Mouse (Mus musculus) A20 (cell line): Measurements from ENCODE around the gene Mrps21.
A peak's percentile ranks its signal among the peaks of the same experiment; 100 is the strongest.
"Not testable (repeated sequence)": the region's sequence is repeated elsewhere in the genome, so short reads cannot be mapped to it uniquely, and the experiment has no call there.

Experiments used
- DNase-seq: peaks from one replicate; pipeline ENCODE4 v3.0.0-alpha.2; 2011; ENCODE audit warnings: low read depth, low spot score

The Mrps21 gene

GRCm38 (mm10) chr3:95871392-95871867, at the start of gene Mrps21:
TSS of gene Mrps21 (minus strand) at chr3:95871519.
- peak; percentile 95 for DNase-seq

DNA sequence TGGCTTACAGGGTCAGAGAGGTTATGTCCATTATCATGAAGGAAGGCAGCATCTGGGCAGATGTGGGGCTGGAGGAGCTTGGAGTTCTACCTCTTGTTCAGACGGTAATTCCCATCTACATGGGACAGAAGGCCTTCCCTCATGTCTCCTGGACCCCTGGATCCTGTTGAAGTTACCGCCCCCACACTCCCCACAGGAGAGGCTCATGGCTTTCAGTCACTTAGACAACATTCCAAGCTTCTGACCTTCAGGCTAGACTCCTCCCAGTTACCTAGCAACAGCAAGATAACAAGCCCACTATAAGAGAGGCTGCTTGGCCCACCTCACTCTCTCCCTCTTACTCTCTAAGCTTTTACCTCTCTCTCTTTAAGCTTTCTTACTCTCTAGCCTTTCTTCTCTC, 49.2 kb upstream of the Mrps21 start:
- DNase-seq = not testable (repeated sequence)

- no peak for DNase-seq
These were observed 45.4 kb upstream of the Mrps21 start for GRCm38 (mm10) chr3:95916760-95917159.

DNA sequence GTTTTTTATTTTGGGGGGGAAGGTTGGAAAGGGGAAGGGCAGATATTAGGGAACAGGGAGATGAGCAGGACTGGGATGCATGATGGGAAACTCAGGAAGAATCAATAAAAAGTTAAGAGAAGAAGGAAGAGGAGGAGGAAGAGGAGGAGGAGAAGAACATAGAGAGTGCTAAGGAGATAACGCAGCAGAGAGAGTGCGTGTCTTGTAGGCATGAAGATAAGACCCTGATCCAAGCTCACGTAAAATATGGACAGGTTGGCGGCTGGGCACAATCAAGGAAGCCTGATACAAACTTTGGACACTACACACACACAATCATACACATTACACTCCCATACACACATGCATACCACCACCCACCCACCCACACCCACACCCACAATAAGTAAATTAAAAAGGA, 43.4 kb upstream of the Mrps21 start:
- no peak for DNase-seq

DNA sequence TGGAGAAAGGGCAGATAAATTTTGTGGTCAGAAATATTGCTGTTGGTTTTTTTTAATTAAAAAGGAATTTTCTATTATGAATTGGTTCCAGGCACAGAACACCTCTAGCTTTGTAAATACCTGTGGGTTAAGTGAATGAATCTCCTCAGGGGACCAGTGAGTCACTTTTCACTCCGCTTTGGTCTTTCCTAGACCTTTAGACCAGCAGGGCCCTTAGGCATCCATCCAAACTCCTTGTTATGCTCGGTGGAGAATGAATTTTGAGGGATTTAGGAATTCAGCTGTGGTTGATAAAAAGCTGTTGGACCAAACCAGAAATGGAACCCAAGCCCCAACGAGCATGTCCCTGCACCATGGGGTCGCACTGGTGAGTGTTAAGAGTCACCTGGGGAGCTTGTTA, 36.3 kb upstream of the Mrps21 start:
- no peak for DNase-seq

DNA sequence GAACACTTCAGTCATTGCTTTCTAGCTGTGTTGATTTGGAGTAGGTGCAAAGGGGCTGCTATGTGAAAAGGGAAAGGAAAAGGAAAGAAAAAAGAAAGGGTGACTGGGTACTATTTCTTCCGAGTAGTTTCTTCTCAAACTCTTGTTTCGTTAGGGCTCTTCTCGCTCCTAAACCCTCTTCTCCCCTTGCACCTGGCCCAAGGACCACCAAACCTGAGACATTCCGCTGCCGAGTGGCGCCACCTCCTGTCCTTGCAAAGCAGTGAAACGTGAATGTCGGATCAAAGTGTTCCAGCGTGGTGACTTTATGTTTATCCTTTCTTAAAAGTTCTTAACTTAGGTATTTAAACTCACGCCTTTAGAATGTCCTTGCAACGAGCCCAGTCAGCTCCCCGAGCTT, 35.5 kb upstream of the Mrps21 start:
- DNase-seq = peak; percentile 83

- peak; percentile 53 for DNase-seq
These were observed 34.7 kb upstream of the Mrps21 start for GRCm38 (mm10) chr3:95905940-95906492.

- no peak for DNase-seq
These were observed 34.0 kb upstream of the Mrps21 start for GRCm38 (mm10) chr3:95905146-95905939.

- no peak for DNase-seq
These were observed 33.2 kb upstream of the Mrps21 start, which contains the start of gene Car14 for GRCm38 (mm10) chr3:95904568-95904967. TSS of gene Car14 (minus strand) at chr3:95904691.

DNA sequence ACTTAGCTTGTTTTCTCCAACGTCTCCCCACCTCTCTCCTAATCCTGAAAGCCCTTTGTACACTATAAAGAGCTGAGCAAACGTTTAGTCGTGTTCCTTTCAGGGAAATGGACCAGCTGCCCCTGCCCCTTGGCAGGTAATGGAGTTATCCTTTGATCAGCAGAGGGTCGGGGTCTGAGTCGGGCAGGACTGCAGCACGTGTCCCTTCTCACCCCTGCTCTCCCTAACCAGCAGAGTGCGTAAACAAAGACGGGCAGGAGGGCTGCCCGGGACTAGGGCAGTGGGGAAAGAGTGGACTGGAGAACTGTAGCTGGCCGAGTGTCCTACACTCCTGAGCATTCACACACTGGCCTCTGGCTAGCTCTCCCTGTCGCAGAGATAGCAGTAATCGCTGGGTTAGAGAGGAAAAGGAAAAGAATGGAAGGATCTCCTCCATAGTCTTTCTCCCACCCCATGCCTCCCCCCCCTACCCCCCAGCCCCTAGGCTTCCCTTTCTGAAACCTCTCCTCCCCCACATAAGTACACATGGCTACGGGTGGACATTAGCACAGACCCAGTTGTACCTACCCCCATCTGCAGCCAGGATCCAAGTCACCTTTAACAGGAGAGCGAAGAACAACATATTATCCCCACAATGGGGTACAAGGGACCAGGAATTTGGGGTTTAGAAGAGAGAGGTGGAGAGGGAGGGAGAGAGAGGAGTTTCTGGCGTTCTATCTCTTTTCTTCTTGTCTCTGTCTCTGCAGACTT, 32.6 kb upstream of the Mrps21 start:
- DNase-seq = no peak

GRCm38 (mm10) chr3:95902643-95903042, 31.3 kb upstream of the Mrps21 start:
- DNase-seq = no peak

DNA sequence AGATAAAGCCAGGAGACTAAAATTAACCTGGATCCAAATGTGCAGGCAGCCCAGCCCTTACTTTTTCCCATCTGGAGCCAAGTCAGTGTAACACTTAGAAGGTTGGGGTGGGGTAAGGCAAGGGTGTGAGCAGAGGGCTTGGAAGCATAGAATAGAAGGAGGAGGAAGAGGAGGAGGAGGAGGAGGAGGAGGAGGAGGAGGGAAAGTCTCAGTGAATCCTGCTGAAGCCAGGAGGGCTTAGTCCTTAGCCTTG, 31.0 kb upstream of the Mrps21 start:
- DNase-seq = no peak

GRCm38 (mm10) chr3:95901616-95902372, 30.5 kb upstream of the Mrps21 start:
- DNase-seq = no peak

DNA sequence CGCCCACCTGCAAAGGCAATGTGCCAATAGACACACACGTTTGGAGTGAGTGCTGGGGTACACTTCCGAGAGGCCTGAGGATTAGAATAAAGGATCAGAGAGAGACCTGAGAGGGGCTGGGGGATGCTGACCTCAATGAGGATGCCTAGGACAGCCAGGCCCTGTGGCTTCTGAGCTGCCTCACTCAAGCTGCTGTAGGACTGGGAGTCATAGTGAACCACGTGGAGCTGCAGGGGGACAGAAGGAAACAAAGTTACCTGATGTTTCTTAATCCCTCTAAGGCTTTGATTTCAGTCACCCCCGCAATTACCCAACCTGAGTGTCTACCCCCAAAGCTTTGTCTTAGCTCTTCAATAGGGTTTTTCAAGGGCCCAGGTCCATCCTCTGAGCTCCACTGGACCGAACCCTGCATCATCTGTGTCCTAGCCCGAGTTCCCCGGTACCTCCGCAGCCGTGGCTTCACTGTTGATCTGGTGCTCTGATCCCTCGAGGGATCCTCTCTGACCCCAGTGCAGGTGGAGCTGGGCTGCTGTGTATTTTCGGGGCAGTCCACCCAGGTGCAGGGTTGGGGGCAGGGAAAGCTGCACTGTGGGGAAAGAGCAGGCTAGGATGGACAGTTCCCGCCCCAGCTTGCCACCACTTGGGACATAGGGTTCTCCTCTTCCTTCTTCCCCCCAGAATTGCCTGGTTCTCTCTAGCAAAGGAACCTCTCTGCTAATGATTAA, 28.6 kb upstream of the Mrps21 start:
- no peak for DNase-seq

DNA sequence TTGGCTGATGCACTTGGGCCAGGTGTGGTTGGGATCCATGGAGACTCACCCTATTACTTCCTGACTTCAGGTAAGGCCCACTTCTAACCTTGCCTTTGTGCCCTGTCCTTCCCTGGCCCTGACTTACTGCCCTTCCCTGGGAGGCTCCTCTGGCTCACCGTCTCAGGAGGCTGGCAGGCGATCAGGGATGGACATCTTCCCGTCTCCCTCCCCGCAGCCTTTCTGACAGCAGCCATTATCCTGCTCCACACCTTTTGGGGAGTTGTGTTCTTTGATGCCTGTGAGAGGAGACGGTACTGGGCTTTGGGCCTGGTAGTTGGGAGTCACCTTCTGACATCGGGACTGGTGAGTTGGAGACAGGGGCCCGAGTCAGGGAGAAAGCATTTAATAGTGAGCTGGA, 24.2 kb upstream of the Mrps21 start:
- not testable (repeated sequence) for DNase-seq

DNA sequence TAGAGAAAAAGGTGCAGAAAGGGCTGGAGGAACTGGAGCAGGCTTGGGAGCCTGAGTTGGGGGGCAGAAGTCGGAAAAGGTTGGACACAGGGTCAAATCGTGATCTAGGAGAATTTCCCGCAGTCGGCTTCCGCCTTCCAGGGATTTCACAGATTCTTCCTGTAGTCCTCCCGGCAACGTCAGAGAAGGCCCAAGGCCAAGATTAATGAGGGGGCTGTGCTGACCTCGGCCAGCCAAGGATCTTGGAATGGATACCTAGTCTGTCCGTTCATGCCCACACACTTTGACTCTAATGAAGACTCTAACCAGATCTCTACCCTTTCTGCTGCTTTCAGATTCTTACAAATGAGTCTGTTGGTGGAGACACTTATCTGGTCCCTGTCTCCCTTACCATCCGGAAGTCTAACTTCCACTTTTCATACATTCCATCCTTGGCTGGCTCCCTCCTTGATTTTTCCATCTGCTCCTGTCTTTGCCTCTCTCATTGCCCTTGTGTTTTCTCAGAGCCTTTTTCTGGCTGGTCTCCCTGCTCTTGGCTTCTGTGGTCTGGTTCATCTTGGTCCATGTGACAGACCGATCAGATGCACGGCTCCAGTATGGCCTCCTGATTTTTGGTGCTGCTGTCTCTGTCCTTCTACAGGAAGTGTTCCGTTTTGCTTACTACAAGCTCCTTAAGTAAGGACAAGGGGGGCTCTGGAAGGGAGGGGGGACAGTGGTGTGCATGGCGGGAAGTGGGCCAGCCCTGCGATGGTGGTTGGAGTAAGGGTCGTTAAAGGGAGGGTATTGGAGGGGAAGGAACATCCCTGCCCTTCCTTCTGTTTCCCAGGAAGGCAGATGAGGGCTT, 23.2 kb upstream of the Mrps21 start:
- DNase-seq = peak; percentile 48

DNA sequence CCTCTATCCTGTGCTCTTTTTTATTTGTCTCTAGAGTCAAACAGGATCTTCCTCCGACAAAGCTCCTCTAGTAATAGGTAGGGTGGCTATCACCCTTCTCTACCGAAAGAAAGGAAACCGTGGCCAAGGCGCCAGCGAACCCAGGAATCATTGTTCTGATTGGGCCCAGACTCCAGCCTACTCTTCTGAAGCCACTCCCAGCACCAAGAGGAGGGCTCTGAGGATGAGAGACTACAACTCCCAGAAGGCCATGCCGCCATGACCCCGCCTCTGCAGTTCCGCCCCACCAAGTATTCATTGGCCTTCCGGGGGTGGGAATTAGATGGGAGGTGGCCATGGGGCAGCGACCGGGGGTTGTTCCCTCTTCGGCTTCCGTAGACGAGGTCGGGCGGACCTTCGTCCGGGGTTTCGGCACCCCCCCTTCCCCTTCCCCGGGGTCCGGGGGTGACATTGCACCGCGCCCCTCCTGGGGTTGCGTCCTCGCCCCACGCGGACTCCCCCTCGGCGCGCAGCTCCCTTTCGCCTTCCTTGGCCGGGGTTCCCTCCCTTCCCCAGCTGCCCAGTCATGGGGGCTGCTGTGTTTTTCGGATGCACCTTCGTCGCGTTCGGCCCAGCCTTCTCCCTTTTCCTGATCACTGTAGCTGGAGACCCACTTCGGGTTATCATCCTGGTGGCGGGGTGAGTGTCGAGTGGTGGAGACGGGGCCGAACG, 22.4 kb upstream of the Mrps21 start, which contains the start of gene Aph1a:
Gene Aph1a (plus strand): TSS at position 364 of the 711 bp plus-strand sequence.
- DNase-seq = peak; percentile 98

DNA sequence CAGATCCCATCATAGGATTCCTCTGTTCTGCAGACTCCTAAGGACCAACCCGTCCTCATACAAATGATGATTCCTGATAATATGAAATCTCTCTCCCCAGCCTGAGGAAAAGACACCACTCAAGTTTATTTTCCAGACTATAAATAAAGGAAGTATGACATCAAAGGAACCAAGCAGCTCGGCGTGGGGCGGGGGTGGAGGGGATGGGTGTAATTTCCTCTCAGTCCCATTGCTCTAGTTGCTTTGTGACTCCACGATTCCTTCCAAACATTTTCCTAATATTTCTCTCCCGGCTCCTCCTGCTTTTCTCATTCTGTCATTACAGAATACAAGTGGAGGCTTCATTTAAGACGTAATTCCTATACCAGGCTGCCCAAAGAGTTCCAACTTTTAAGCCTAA, 21.8 kb upstream of the Mrps21 start:
- no peak for DNase-seq
